Mouse (Mus musculus) mesoderm, embryonic 11.5 days (tissue): Measurements from ENCODE around the gene Ppp1r2.
"Not testable (repeated sequence)": the region's sequence is repeated elsewhere in the genome, so short reads cannot be mapped to it uniquely, and the experiment has no call there.

ENCODE experiments used
- DNase-seq: peaks from one replicate; pipeline ENCODE4 v3.0.0-alpha.2; 2012; ENCODE audit warnings: low read depth, low spot score

Gene Ppp1r2

GRCm38 (mm10) chr16:31274674-31275460, at the start of gene Ppp1r2:
Ppp1r2 (minus strand) TSS chr16:31275277.
- peak; percentile 93 for DNase-seq

GRCm38 (mm10) chr16:31321501-31321900, 46.4 kb upstream of the Ppp1r2 start:
- no peak for DNase-seq

GRCm38 (mm10) chr16:31320954-31321353, 45.9 kb upstream of the Ppp1r2 start:
- DNase-seq = no peak

- DNase-seq = not testable (repeated sequence)
Measured at GRCm38 (mm10) chr16:31319723-31320122, 44.6 kb upstream of the Ppp1r2 start.

GRCm38 (mm10) chr16:31319316-31319715, 44.2 kb upstream of the Ppp1r2 start:
- no peak for DNase-seq

GRCm38 (mm10) chr16:31318418-31318817, 43.3 kb upstream of the Ppp1r2 start:
- DNase-seq = no peak

GRCm38 (mm10) chr16:31316246-31317143, 41.4 kb upstream of the Ppp1r2 start:
- DNase-seq = not testable (repeated sequence)

GRCm38 (mm10) chr16:31315294-31315693, 40.2 kb upstream of the Ppp1r2 start:
- DNase-seq = no peak

GRCm38 (mm10) chr16:31314497-31315233, 39.6 kb upstream of the Ppp1r2 start, which contains the start of gene Apod:
Apod (minus strand) TSS chr16:31314808.
- peak; percentile 30 for DNase-seq

GRCm38 (mm10) chr16:31313611-31314010, 38.5 kb upstream of the Ppp1r2 start:
- DNase-seq = peak; percentile 49

GRCm38 (mm10) chr16:31312296-31312695, 37.2 kb upstream of the Ppp1r2 start:
- DNase-seq = no peak

GRCm38 (mm10) chr16:31305199-31305919, 30.3 kb upstream of the Ppp1r2 start:
- DNase-seq = no peak

GRCm38 (mm10) chr16:31303276-31303675, 28.2 kb upstream of the Ppp1r2 start:
- no peak for DNase-seq

- no peak for DNase-seq
Measured at GRCm38 (mm10) chr16:31300883-31301532, 25.9 kb upstream of the Ppp1r2 start.

GRCm38 (mm10) chr16:31300467-31300866, 25.4 kb upstream of the Ppp1r2 start:
- no peak for DNase-seq

- no peak for DNase-seq
Measured at GRCm38 (mm10) chr16:31299960-31300353, 24.9 kb upstream of the Ppp1r2 start.

GRCm38 (mm10) chr16:31299164-31299959, 24.3 kb upstream of the Ppp1r2 start:
- DNase-seq = no peak

- DNase-seq = no peak
Measured at GRCm38 (mm10) chr16:31297113-31297512, 22.0 kb upstream of the Ppp1r2 start.

- no peak for DNase-seq
Measured at GRCm38 (mm10) chr16:31293761-31294160, 18.7 kb upstream of the Ppp1r2 start.
